Mouse (Mus musculus): ENCODE measurements around the gene Ncbp3. TPM values are rescaled to one million over a fixed set of nuclear protein-coding genes. Genes with fewer than 3 reads are reported as not detected.

Gene Ncbp3
- polyA plus RNA-seq, 1 experiment from 2014 or later, result 12.5 TPM

Other genes with a start within 250 kb of the Ncbp3 start
- gene Atp2a3, start 86.6 kb upstream of the Ncbp3 start, polyA plus RNA-seq (2014; fragmentation: Nextera tagmentation; extraction: Ambion mirVana), result 1.9 and 2.2 TPM in 2 replicates
- 2.4 and 2.5 TPM in 2 replicates for gene P2rx1, start 48.7 kb upstream of the Ncbp3 start, polyA plus RNA-seq (2014; fragmentation: Nextera tagmentation; extraction: Ambion mirVana)
- 5.7 and 6.5 TPM in 2 replicates for gene Camkk1, start 28.8 kb upstream of the Ncbp3 start, polyA plus RNA-seq (2014; fragmentation: Nextera tagmentation; extraction: Ambion mirVana)
- 0.34 and 0.42 TPM in 2 replicates for gene Itgae, start 42.8 kb downstream of the Ncbp3 start, polyA plus RNA-seq (2014; fragmentation: Nextera tagmentation; extraction: Ambion mirVana)
- 16.0 and 17.6 TPM in 2 replicates for gene Haspin, start 90.5 kb downstream of the Ncbp3 start, polyA plus RNA-seq (2014; fragmentation: Nextera tagmentation; extraction: Ambion mirVana)
- gene P2rx5, start 112.6 kb downstream of the Ncbp3 start, polyA plus RNA-seq (2014; fragmentation: Nextera tagmentation; extraction: Ambion mirVana), result 0.31 and 0.51 TPM in 2 replicates
- gene Emc6, start 129.3 kb downstream of the Ncbp3 start, polyA plus RNA-seq (2014; fragmentation: Nextera tagmentation; extraction: Ambion mirVana), result 119 and 131 TPM in 2 replicates
- gene Tax1bp3, start 129.3 kb downstream of the Ncbp3 start, polyA plus RNA-seq (2014; fragmentation: Nextera tagmentation; extraction: Ambion mirVana), result 225 and 227 TPM in 2 replicates
- 21.3 TPM in 2 replicates for gene Ctns, start 151.3 kb downstream of the Ncbp3 start, polyA plus RNA-seq (2014; fragmentation: Nextera tagmentation; extraction: Ambion mirVana)
- gene Shpk, start 151.7 kb downstream of the Ncbp3 start, polyA plus RNA-seq (2014; fragmentation: Nextera tagmentation; extraction: Ambion mirVana), result 0.73 and 1.6 TPM in 2 replicates
- gene Trpv1, start 186.5 kb downstream of the Ncbp3 start, polyA plus RNA-seq (2014; fragmentation: Nextera tagmentation; extraction: Ambion mirVana), result 0.18 TPM in 1 of 2 replicates, not detected in the other
- 0.04 TPM in 2 replicates for gene Trpv3, start 219.6 kb downstream of the Ncbp3 start, polyA plus RNA-seq (2014; fragmentation: Nextera tagmentation; extraction: Ambion mirVana)

Measured in neural tube, embryonic 11.5 days (tissue).